In genomic region chr6:137188375-137188926, GRCm38 (mm10) we compare ENCODE assay signal across 19 mouse cellular contexts. TPM values are rescaled to one million over a fixed set of nuclear protein-coding genes. Genes with fewer than 3 reads are reported as not detected.
A peak's percentile ranks its signal among the peaks of the same experiment; 100 is the strongest.
DNase-seq lines count a peak whose midpoint lies in the region; ATAC-seq and TF ChIP-seq lines count a peak whose summit lies in the region.
"Had no signal": no experiment of that assay in that cellular context is flagged by ENCODE, and none has a peak within 500 bp of the region (broad histone marks: within the 10 kb centered on the region; RNA-seq: fewer than 3 reads in every experiment).

No protein-coding gene starts in this region.

- no peak overlapping the region for H3K27ac ChIP-seq in lung, embryonic 14.5 days (ENCODE audit: low read depth)
- H3K27ac ChIP-seq: embryonic facial prominence, embryonic 10.5 days; gastrocnemius, adult 2 months; limb, embryonic 10.5 days had no signal

- TF ChIP-seq CTCF in lung, embryonic 14.5 days (IDR thresholded peaks at IDR 0.05; ENCODE audit: low read depth), result no peak

- peak; percentile 45 for ATAC-seq in lung, embryonic 14.5 days (ENCODE audit: insufficient read depth)
- ATAC-seq in monocyte, adult 5-6 weeks (replicated peaks; ENCODE audit: insufficient number of reproducible peaks, low FRiP score, low TSS enrichment, poor library complexity, severe bottlenecking), result no peak

- intact Hi-C loops in heart, postnatal 36 days (cut with DNase I), result no loop called here

- H3K9me3 ChIP-seq in lung, embryonic 14.5 days (ENCODE audit: low read depth, low read length), result no peaks in the 10 kb centered on the region
- H3K9me3 ChIP-seq: embryonic facial prominence, embryonic 10.5 days; heart, embryonic 12.5 days; limb, embryonic 10.5 days; megakaryocyte, embryonic 14.5 days had no signal

- 18% methylated on average over 11 of the region's 11 CpGs for WGBS in lung, embryonic 14.5 days

- peaks cover 7% of the 10 kb centered on the region for H3K4me1 ChIP-seq in lung, embryonic 14.5 days (ENCODE audit: insufficient read depth)
- H3K4me1 ChIP-seq: embryonic facial prominence, embryonic 10.5 days; limb, embryonic 10.5 days; megakaryocyte, embryonic 14.5 days had no signal

- no peaks in the 10 kb centered on the region for H3K36me3 ChIP-seq in lung, embryonic 14.5 days (ENCODE audit: insufficient read depth)
- H3K36me3 ChIP-seq: embryonic facial prominence, embryonic 10.5 days; heart, embryonic 12.5 days; limb, embryonic 10.5 days had no signal

- DNase-seq in heart, adult 11 months, result peak; percentile 55
- no peak for DNase-seq in heart, postnatal 36 days
- peak; percentile 67 for DNase-seq in lung, embryonic 14.5 days
- no peak for DNase-seq in lung, postnatal 25 days (ENCODE audit: low spot score)
- peak; percentile 10 for DNase-seq in right cerebral cortex, adult 18-20 months
- no peak for DNase-seq in right cerebral cortex, adult 2 months (ENCODE audit: low spot score in 2 of 2)
- DNase-seq: B cell, adult 2 months; cerebellum, adult 8-10 months; gastrocnemius, adult 2 months; heart, postnatal 14 days; kidney, adult 8-10 months; lung, adult 2 months; retina, postnatal 1 day had no signal

- H3K4me3 ChIP-seq in lung, embryonic 14.5 days (ENCODE audit: low read depth, low read length), result no peak overlapping the region
- H3K4me3 ChIP-seq: embryonic facial prominence, embryonic 10.5 days; gastrocnemius, adult 2 months; heart, embryonic 12.5 days; limb, embryonic 10.5 days; megakaryocyte, embryonic 14.5 days had no signal

- H3K27me3 ChIP-seq in lung, embryonic 14.5 days (ENCODE audit: insufficient read depth, low read length), result no peaks in the 10 kb centered on the region
- H3K27me3 ChIP-seq: heart, embryonic 12.5 days; megakaryocyte, embryonic 14.5 days had no signal

- no peak overlapping the region for H3K9ac ChIP-seq in lung, embryonic 14.5 days
- H3K9ac ChIP-seq: heart, embryonic 12.5 days had no signal

- no peak overlapping the region for H3K4me2 ChIP-seq in lung, embryonic 14.5 days
- H3K4me2 ChIP-seq: heart, embryonic 12.5 days had no signal

RNA-seq across cellular contexts. Expression of gene Rerg, which starts 18.2 kb away (rescaled TPM):
- total RNA-seq in heart, postnatal 36 days (2021), result 1 to 10 TPM; 3.6 to 4.1 TPM
- 21.3 and 22.0 TPM in 2 replicates for polyA plus RNA-seq in lung, embryonic 14.5 days (2014; fragmentation: Nextera tagmentation; extraction: Ambion mirVana)
- total RNA-seq in monocyte, adult 5-6 weeks (2017), result not detected in 3 replicates
- total RNA-seq: common myeloid progenitor, adult 5-6 weeks had no signal

Comparison
In these comparisons a context has a peak if more than half of its experiments do, and no peak if none do; other contexts are left out.
1. DNase-seq: peak in heart, adult 11 months (single experiment), lung, embryonic 14.5 days (single experiment) and right cerebral cortex, adult 18-20 months (single experiment); none in heart, postnatal 36 days (0 of 2), lung, postnatal 25 days (single experiment) and right cerebral cortex, adult 2 months (0 of 2).